Mouse (Mus musculus): ENCODE measurements around the gene Hyls1.

- TF ChIP-seq USF1 (IDR thresholded peaks at IDR 0.05; ENCODE audit: low read depth) (no peak), CTCF (IDR thresholded peaks at IDR 0.05; ENCODE audit: control insufficient read depth, insufficient read depth, insufficient read length) (no peak), MAX (IDR thresholded peaks at IDR 0.05) (no peak)
These were observed 9.1 kb downstream of the Hyls1 start for GRCm38 (mm10) chr9:35561076-35561475.
